Mouse (Mus musculus): ENCODE measurements around the gene Cmtm7.

- TF ChIP-seq TAL1 (IDR thresholded peaks at IDR 0.05; ENCODE audit: low read length) (no peak), GATA1 (IDR thresholded peaks at IDR 0.05; ENCODE audit: low read length) (no peak)
Observed at GRCm38 (mm10) chr9:114716677-114717331, 64.9 kb downstream of the Cmtm7 start.
